Mouse (Mus musculus) midbrain, embryonic 16.5 days (tissue): ENCODE data around the gene Olfr951. TPM values are rescaled to one million over a fixed set of nuclear protein-coding genes. Genes with fewer than 3 reads are reported as not detected.

ENCODE experiments used
- ATAC-seq: fragments of 200-750 bp; cut with Nextera tagmentation; 2 replicates; pipeline ENCODE4 v1.8.0; 2017; ENCODE audit warnings: moderate TSS enrichment
- H3K27ac ChIP-seq: fragments of 300-500 bp; sonication (generic); 2 replicates; pipeline ENCODE4 v1.5.1; 2014; ENCODE audit warnings: mild to moderate bottlenecking, low read length, mixed read lengths
- H3K27me3 ChIP-seq: fragments of 300-500 bp; sonication (generic); 2 replicates; pipeline ENCODE4 v1.6.1; 2014; ENCODE audit warnings: low read depth, low read length, mixed read lengths; ENCODE audit not compliant: control insufficient read depth, insufficient read depth
- H3K36me3 ChIP-seq: fragments of 300-500 bp; sonication (generic); 2 replicates; pipeline ENCODE4 v1.6.1; 2014; ENCODE audit warnings: mild to moderate bottlenecking, low read length, moderate library complexity, mixed read lengths; ENCODE audit not compliant: control insufficient read depth, insufficient read depth
- H3K4me1 ChIP-seq: fragments of 300-500 bp; sonication (generic); 2 replicates; pipeline ENCODE4 v1.6.1; 2014; ENCODE audit warnings: mild to moderate bottlenecking, low read length, mixed read lengths; ENCODE audit not compliant: control insufficient read depth, insufficient read depth
- H3K4me2 ChIP-seq: fragments of 300-500 bp; sonication (generic); 2 replicates; pipeline ENCODE4 v1.6.1; 2014; ENCODE audit warnings: mild to moderate bottlenecking, low read length, mixed read lengths
- H3K4me3 ChIP-seq: fragments of 300-500 bp; sonication (generic); 2 replicates; pipeline ENCODE4 v1.5.1; 2014; ENCODE audit warnings: low read depth, mild to moderate bottlenecking, low read length, moderate library complexity, mixed read lengths
- H3K9ac ChIP-seq: fragments of 300-500 bp; sonication (generic); 2 replicates; pipeline ENCODE4 v1.6.1; 2014; ENCODE audit warnings: low read depth, low read length, mixed read lengths
- H3K9me3 ChIP-seq: fragments of 300-500 bp; sonication (generic); replicated peaks from 2 replicates; pipeline ENCODE4 v1.6.1; 2014; ENCODE audit warnings: mild to moderate bottlenecking, low read length, mixed read lengths; ENCODE audit not compliant: control insufficient read depth, poor library complexity, severe bottlenecking
- WGBS: fragments of 180-500 bp; shearing (Covaris S2); extraction: QIAGEN DNeasy Blood & Tissue Kit; methylation state at CpG from one replicate; pipeline ENCODE4 v1.1.7; 2014; 5-methylcytosine and 5-hydroxymethylcytosine counted together
- polyA plus RNA-seq: library from polyadenylated mRNA; unstranded; fragments of >200 nt; fragmentation: Nextera tagmentation; extraction: Ambion mirVana; gene quantifications from 2 replicates; pipeline ENCODE4 v1.2.1, GENCODE M21; 2015

Olfr951 gene
- not detected in 2 replicates for polyA plus RNA-seq

DNA sequence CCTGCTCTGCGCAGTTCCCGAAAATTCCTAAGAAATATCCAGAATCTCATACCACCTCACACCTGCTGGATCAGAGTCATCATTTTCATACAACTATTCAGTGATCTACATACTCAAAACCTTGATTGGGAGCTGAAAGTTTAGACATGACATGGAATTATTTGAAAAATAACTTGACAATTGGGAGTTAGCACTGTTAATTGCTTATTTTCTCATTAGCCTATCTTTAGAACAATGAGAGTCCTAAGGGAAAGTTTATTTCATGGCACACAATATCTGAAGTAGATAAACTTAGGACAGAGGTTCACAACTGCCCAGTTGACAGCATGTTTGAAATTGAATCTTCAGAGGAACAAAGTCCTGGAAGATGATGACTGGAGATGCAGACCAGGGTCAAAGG, at the start of gene Olfr951:
TSS of gene Olfr951 (plus strand) at position 301 of the 400 bp plus-strand sequence.
- 95% methylated on average over 2 of the region's 2 CpGs for WGBS
- no peak within 1 kb of the TSS for H3K4me2 ChIP-seq
- no peaks in the 10 kb centered on the region for H3K36me3 ChIP-seq
- no peaks in the 10 kb centered on the region for H3K4me1 ChIP-seq
- H3K9me3 ChIP-seq, result no peaks in the 10 kb centered on the region
- H3K9ac ChIP-seq, result no peak within 1 kb of the TSS
- no peaks in the 10 kb centered on the region for H3K27me3 ChIP-seq
- ATAC-seq, result no peak
- no peak within 1 kb of the TSS for H3K4me3 ChIP-seq
- H3K27ac ChIP-seq, result no peak within 1 kb of the TSS

DNA sequence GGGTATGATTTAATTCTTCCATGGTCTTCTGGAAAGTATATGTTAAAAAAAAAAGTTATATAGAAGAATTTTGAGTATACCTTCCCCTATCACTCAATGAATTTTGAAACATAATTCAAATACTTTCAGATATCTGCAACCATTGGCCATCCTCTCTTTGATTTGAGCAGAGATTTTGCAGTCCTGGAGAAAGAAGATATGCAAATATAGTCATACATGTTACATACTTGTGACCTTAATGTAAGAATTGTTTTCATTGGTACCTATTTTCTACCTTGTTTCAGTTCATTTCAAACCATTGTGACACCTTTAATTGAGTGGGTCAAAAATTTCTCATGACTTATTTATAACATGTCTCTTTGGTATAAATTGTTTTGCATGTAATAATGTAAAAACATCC, 39.8 kb downstream of the Olfr951 start, which contains the start of gene Olfr952:
TSS of gene Olfr952 (minus strand) at position 101 of the 400 bp plus-strand sequence.
- no peaks in the 10 kb centered on the region for H3K27me3 ChIP-seq
- no peak within 1 kb of the TSS for H3K4me3 ChIP-seq
- ATAC-seq, result no peak
- H3K9ac ChIP-seq, result no peak within 1 kb of the TSS
- H3K4me1 ChIP-seq, result no peaks in the 10 kb centered on the region
- H3K9me3 ChIP-seq, result no peaks in the 10 kb centered on the region
- H3K27ac ChIP-seq, result no peak within 1 kb of the TSS
- H3K36me3 ChIP-seq, result no peaks in the 10 kb centered on the region
- H3K4me2 ChIP-seq, result no peak within 1 kb of the TSS

Other genes with a start within 250 kb of the Olfr951 start
- not detected in 2 replicates for gene Olfr943, start 221.1 kb upstream of the Olfr951 start, polyA plus RNA-seq
- gene Olfr944, start 185.5 kb upstream of the Olfr951 start, polyA plus RNA-seq, result not detected in 2 replicates
- not detected in 2 replicates for gene Olfr1537, start 137.4 kb upstream of the Olfr951 start, polyA plus RNA-seq
- not detected in 2 replicates for gene Olfr945, start 110.6 kb upstream of the Olfr951 start, polyA plus RNA-seq
- not detected in 2 replicates for gene Olfr948, start 61.4 kb upstream of the Olfr951 start, polyA plus RNA-seq
- not detected in 2 replicates for gene Olfr952, start 39.7 kb downstream of the Olfr951 start, polyA plus RNA-seq
- gene Olfr954, start 69.3 kb downstream of the Olfr951 start, polyA plus RNA-seq, result not detected in 2 replicates
- gene Olfr955, start 84.5 kb downstream of the Olfr951 start, polyA plus RNA-seq, result not detected in 2 replicates
- not detected in 2 replicates for gene Olfr44, start 106.6 kb downstream of the Olfr951 start, polyA plus RNA-seq
- gene Olfr957, start 128.4 kb downstream of the Olfr951 start, polyA plus RNA-seq, result not detected in 2 replicates
- gene Olfr958, start 166.6 kb downstream of the Olfr951 start, polyA plus RNA-seq, result not detected in 2 replicates
- not detected in 2 replicates for gene Olfr959, start 188.2 kb downstream of the Olfr951 start, polyA plus RNA-seq
- gene AW551984, start 217.0 kb downstream of the Olfr951 start, polyA plus RNA-seq, result 215 and 253 TPM in 2 replicates
- gene Olfr148, start 223.2 kb downstream of the Olfr951 start, polyA plus RNA-seq, result not detected in 2 replicates
- gene Olfr960, start 234.0 kb downstream of the Olfr951 start, polyA plus RNA-seq, result not detected in 2 replicates